Mouse (Mus musculus) limb, embryonic 14.5 days (tissue): ENCODE data around the gene Mfng. TPM values are rescaled to one million over a fixed set of nuclear protein-coding genes. Genes with fewer than 3 reads are reported as not detected.

Experiments
- ATAC-seq: fragments of 200-750 bp; cut with Nextera tagmentation; 2 replicates; pipeline ENCODE4 v1.8.0; 2017; ENCODE audit warnings: low read depth, moderate number of reproducible peaks, moderate TSS enrichment; ENCODE audit not compliant: low FRiP score
- DNase-seq: peaks from one replicate; pipeline ENCODE4 v3.0.0-alpha.2; 2015; ENCODE audit warnings: low spot score
- H3K27ac ChIP-seq: fragments of 300-500 bp; sonication (generic); replicated peaks from 2 replicates; pipeline ENCODE4 v1.5.1; 2014; ENCODE audit warnings: low read depth, mild to moderate bottlenecking, low read length, moderate library complexity, mixed read lengths
- H3K27me3 ChIP-seq: fragments of 300-500 bp; sonication (generic); 2 replicates; pipeline ENCODE4 v1.6.1; 2014; ENCODE audit warnings: low read length, mixed read lengths; ENCODE audit not compliant: control insufficient read depth, insufficient read depth
- H3K36me3 ChIP-seq: fragments of 300-500 bp; sonication (generic); 2 replicates; pipeline ENCODE4 v1.6.1; 2014; ENCODE audit warnings: mild to moderate bottlenecking, low read length, moderate library complexity, mixed read lengths; ENCODE audit not compliant: control insufficient read depth, insufficient read depth
- H3K4me1 ChIP-seq: fragments of 300-500 bp; sonication (generic); 2 replicates; pipeline ENCODE4 v1.6.1; 2014; ENCODE audit warnings: antibody characterized with exemption, low read length, mixed read lengths; ENCODE audit not compliant: control insufficient read depth, insufficient read depth
- H3K4me2 ChIP-seq: fragments of 300-500 bp; sonication (generic); replicated peaks from 2 replicates; pipeline ENCODE4 v1.6.1; 2014; ENCODE audit warnings: low read depth, mild to moderate bottlenecking, low read length, moderate library complexity; ENCODE audit not compliant: severe bottlenecking
- H3K4me3 ChIP-seq: fragments of 300-500 bp; sonication (generic); replicated peaks from 2 replicates; pipeline ENCODE4 v1.5.1; 2014; ENCODE audit warnings: low read length
- H3K9ac ChIP-seq: fragments of 300-500 bp; sonication (generic); 2 replicates; pipeline ENCODE4 v1.6.1; 2014; ENCODE audit warnings: mild to moderate bottlenecking, low read depth, low read length, moderate library complexity; ENCODE audit not compliant: severe bottlenecking
- H3K9me3 ChIP-seq: fragments of 300-500 bp; sonication (generic); 2 replicates; pipeline ENCODE4 v1.6.1; 2016; ENCODE audit warnings: low read length; ENCODE audit not compliant: control insufficient read depth
- POLR2A ChIP-seq: fragments of 200-500 bp; IDR thresholded peaks from 2 replicates; pipeline ENCODE4 v1.8.0; 2012; ENCODE audit warnings: inconsistent platforms, mild to moderate bottlenecking, moderate library complexity, borderline replicate concordance; ENCODE audit not compliant: insufficient read depth, insufficient read length; ENCODE audit errors: extremely low read depth
- WGBS: fragments of 180-500 bp; shearing (Covaris S2); extraction: QIAGEN DNeasy Blood & Tissue Kit; methylation state at CpG from one replicate; pipeline ENCODE4 v1.1.7; 2014; 5-methylcytosine and 5-hydroxymethylcytosine counted together
- polyA plus RNA-seq, 2 experiments: library from polyadenylated mRNA; depleted of rRNA in 1 of 2; stranded (reverse) in 1 of 2; unstranded in 1 of 2; fragments of >200 nt; fragmentation: Nextera tagmentation in 1 of 2; extraction: Ambion mirVana in 1 of 2; gene quantifications; 2 replicates each; pipeline versions ENCODE4 v1.2.1 to v1.2.3; 2012 to 2014

The Mfng gene
- polyA plus RNA-seq, 2 experiments = 10.1 to 13.9 TPM

DNA sequence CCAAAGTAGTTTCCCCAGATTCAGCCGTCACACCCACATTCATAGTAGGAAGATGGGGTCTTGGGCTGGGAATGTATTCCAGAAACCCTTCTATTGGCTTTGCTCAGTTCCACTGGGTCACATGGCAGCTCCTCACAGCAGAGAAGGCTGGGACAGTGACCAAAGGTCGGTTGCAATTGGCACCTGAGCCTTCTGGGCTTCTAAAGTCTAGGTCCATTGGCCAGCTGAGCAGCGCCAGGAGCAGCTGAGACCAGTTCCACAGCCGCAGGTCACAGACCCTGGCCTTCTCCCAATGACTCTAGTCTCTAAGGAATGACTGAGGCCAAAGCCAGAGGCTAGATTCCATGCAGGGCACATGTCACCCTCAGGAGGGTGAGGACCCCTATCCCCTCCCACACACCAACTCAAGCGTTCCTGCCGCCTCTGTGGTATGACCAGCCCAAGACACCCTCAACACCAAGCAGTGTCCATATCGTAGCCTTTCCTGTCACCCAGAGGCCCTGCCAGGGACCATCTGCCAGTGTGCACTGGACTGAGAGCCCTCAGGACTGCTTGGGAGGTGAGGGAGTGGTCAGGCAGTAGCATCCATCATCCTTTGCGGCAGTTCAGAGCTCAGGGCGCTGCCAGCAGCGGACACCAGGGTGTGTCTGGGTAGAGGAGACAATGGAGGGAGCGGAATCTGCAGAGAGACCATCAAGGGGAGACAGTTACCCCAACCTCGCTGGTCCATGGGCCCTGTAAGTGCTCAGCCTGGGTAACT lies 17.1 kb downstream of the Mfng start:
- Histone ChIP-seq H3K9me3 (no peaks in the 10 kb centered on the region), H3K4me2 (no peak overlapping the region), H3K36me3 (no peaks in the 10 kb centered on the region), H3K9ac (no peak overlapping the region), H3K4me1 (no peaks in the 10 kb centered on the region), H3K27me3 (no peaks in the 10 kb centered on the region), H3K4me3 (no peak overlapping the region), H3K27ac (no peak overlapping the region)
- no peak for TF ChIP-seq POLR2A
- no peak for ATAC-seq
- 79% methylated on average over 12 of the region's 12 CpGs for WGBS
- no peak for DNase-seq

DNA sequence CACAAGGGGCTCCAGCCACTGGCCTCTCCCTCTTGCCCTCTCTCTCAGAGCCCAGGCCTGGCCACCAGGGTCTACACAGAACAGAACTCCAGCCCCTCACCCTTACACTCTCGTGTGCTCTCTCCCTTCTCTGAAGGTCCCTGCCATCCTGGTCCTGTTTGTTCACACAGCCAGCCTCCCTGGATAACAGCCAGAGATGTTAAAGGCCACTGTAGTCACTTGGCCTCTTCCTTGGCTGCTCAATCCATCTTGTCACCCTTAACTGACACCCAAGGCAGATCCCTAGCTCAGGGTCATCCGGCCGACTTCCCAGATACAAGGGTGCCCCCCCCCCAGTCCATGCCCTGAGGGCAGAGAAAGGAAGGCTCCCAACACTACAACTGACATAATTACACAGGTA lies 18.0 kb downstream of the Mfng start:
- Histone ChIP-seq H3K27ac (no peak overlapping the region), H3K9me3 (no peaks in the 10 kb centered on the region), H3K36me3 (no peaks in the 10 kb centered on the region), H3K4me3 (no peak overlapping the region), H3K27me3 (no peaks in the 10 kb centered on the region), H3K9ac (no peak overlapping the region), H3K4me2 (no peak overlapping the region), H3K4me1 (no peaks in the 10 kb centered on the region)
- ATAC-seq (no peak), DNase-seq (no peak)
- TF ChIP-seq POLR2A = no peak
- WGBS = 62% methylated on average over 3 of the region's 3 CpGs

DNA sequence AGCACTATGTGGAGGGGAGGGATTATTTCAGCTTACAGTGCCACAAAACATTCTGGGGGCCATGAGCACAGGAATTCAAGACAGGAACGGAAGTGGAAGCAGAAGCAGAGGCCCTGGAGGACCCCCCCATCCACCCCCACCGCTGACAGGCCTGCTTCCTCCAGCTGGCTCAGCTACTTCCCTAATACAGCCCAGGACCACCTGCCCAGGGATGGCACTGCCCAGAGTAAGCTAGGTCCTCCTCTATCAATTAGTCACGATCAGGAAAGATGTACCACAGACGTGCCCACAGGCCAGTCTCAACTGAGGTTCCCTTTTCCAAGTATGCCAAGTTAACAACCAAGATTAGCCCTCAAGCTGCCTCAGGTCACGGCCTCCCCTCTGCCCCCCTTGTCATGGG lies 19.1 kb downstream of the Mfng start:
- Histone ChIP-seq H3K9me3 (no peaks in the 10 kb centered on the region), H3K9ac (no peak overlapping the region), H3K27me3 (no peaks in the 10 kb centered on the region), H3K36me3 (no peaks in the 10 kb centered on the region), H3K4me3 (no peak overlapping the region), H3K27ac (no peak overlapping the region), H3K4me1 (no peaks in the 10 kb centered on the region), H3K4me2 (no peak overlapping the region)
- no peak for TF ChIP-seq POLR2A
- no peak for ATAC-seq
- 74% methylated on average over 5 of the region's 5 CpGs for WGBS
- DNase-seq = no peak

DNA sequence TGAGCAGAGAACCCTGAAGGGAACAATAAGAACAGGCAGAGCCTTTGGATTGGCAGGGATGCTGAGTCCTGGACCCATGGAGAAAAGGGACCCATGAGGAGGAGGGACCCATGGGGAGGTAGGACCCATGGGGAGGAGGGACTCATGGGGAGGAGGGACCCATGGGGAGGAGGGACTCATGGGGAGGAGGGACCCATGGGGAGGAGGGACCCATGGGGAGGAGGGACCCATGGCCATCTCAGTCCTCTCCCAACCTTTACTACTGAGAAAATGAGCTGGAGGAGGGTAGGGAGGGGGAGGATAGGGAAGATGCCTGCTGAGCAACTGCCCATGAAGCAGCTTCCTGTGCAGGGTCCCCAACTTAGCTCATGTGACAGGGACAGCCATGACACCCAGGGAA lies 20.3 kb downstream of the Mfng start:
- H3K4me2 ChIP-seq = no peak overlapping the region
- no peaks in the 10 kb centered on the region for H3K36me3 ChIP-seq
- no peak overlapping the region for H3K4me3 ChIP-seq
- no peaks in the 10 kb centered on the region for H3K4me1 ChIP-seq
- ATAC-seq = no peak
- no peak overlapping the region for H3K27ac ChIP-seq
- H3K9me3 ChIP-seq = no peaks in the 10 kb centered on the region
- TF ChIP-seq POLR2A = no peak
- no peak for DNase-seq
- no peak overlapping the region for H3K9ac ChIP-seq
- H3K27me3 ChIP-seq = no peaks in the 10 kb centered on the region

DNA sequence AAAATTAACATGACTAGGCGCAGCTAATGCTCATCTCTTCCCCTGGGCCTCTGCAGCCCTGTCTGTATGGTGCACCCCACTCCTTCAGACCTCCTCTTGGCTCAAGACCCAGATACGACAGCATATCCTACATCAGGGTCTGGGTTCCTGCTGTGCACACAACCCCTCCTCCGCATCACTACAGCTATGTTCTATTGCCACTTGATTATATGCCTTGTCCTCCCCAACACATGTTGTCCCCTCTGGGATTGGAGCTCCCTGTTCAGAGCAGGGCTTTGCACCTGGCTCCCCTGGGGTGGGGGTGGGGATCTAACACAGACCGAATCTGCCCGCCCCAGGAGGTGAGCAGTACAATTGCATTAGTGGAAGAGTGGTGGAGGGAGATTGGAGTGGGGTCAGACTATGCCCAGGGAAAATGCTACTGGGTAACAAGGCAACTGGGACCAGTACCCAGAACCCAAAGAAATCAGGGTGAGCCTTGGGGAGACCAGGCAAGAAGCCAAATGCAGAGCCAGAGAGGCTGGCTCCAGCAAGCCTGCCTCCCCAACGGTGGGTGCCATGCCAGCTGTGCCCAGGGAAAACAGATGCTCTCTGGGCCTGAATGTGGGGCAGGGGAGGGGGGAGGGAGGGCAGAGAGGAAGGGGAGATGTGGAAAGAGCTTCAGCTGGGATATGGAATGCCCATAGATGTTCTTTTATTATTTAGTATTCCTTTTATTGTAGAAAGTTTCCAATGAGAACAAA lies 22.5 kb downstream of the Mfng start:
- WGBS = 58% methylated on average over 6 of the region's 6 CpGs
- H3K36me3 ChIP-seq = no peaks in the 10 kb centered on the region
- TF ChIP-seq POLR2A = no peak

More for the DNA sequence above, 22.5 kb downstream of the Mfng start:
- H3K4me2 ChIP-seq = no peak overlapping the region
- no peak for ATAC-seq
- H3K27ac ChIP-seq = no peak overlapping the region
- no peak overlapping the region for H3K4me3 ChIP-seq
- no peaks in the 10 kb centered on the region for H3K27me3 ChIP-seq
- H3K9me3 ChIP-seq = no peaks in the 10 kb centered on the region
- H3K4me1 ChIP-seq = no peaks in the 10 kb centered on the region
- DNase-seq = no peak
- no peak overlapping the region for H3K9ac ChIP-seq
